Mouse (Mus musculus): ENCODE data around the gene Olfr1420. TPM values are rescaled to one million over a fixed set of nuclear protein-coding genes. Genes with fewer than 3 reads are reported as not detected.
"Not testable (repeated sequence)": the region's sequence is repeated elsewhere in the genome, so short reads cannot be mapped to it uniquely, and the experiment has no call there.

The Olfr1420 gene
- polyA plus RNA-seq, 1 experiment from 2014 or later = not detected

- ATAC-seq (ENCODE audit: insufficient read depth) = no peak
- Histone ChIP-seq H3K9me3 (ENCODE audit: low read depth, low read length) (no peaks in the 10 kb centered on the region), H3K9ac (no peak overlapping the region), H3K36me3 (ENCODE audit: insufficient read depth) (peaks cover 30% of the 10 kb centered on the region), H3K4me3 (ENCODE audit: low read depth, low read length) (no peak overlapping the region), H3K4me1 (ENCODE audit: insufficient read depth) (peaks cover 9% of the 10 kb centered on the region), H3K27me3 (ENCODE audit: insufficient read depth, low read length) (no peaks in the 10 kb centered on the region), H3K4me2 (no peak overlapping the region), H3K27ac (ENCODE audit: low read depth) (no peak overlapping the region)
- no peak for TF ChIP-seq CTCF (IDR thresholded peaks at IDR 0.05; ENCODE audit: low read depth)
- peak; percentile 92 for DNase-seq
- 12% methylated on average over 2 of the region's 2 CpGs for WGBS
Observed at GRCm38 (mm10) chr19:11915804-11916203, 29.4 kb downstream of the Olfr1420 start.

GRCm38 (mm10) chr19:11922068-11922467 is 35.7 kb downstream of the Olfr1420 start:
- 97% methylated on average over 1 of the region's 1 CpGs for WGBS
- TF ChIP-seq CTCF (IDR thresholded peaks at IDR 0.05; ENCODE audit: low read depth) = no peak
- Histone ChIP-seq H3K9me3 (ENCODE audit: low read depth, low read length) (no peaks in the 10 kb centered on the region), H3K4me1 (ENCODE audit: insufficient read depth) (no peaks in the 10 kb centered on the region), H3K36me3 (ENCODE audit: insufficient read depth) (peaks cover 63% of the 10 kb centered on the region), H3K4me2 (no peak overlapping the region), H3K27me3 (ENCODE audit: insufficient read depth, low read length) (no peaks in the 10 kb centered on the region), H3K4me3 (ENCODE audit: low read depth, low read length) (no peak overlapping the region), H3K27ac (ENCODE audit: low read depth) (no peak overlapping the region), H3K9ac (no peak overlapping the region)
- no peak for ATAC-seq (ENCODE audit: insufficient read depth)
- no peak for DNase-seq

- ATAC-seq (ENCODE audit: insufficient read depth) = not testable (repeated sequence)
Observed at GRCm38 (mm10) chr19:11922515-11922914, 36.1 kb downstream of the Olfr1420 start.

GRCm38 (mm10) chr19:11926380-11926779 is 40.0 kb downstream of the Olfr1420 start:
- no peak overlapping the region for H3K4me3 ChIP-seq (ENCODE audit: low read depth, low read length)
- H3K9ac ChIP-seq = no peak overlapping the region
- H3K27ac ChIP-seq (ENCODE audit: low read depth) = no peak overlapping the region
- 91% methylated on average over 2 of the region's 2 CpGs for WGBS
- no peaks in the 10 kb centered on the region for H3K27me3 ChIP-seq (ENCODE audit: insufficient read depth, low read length)
- H3K9me3 ChIP-seq (ENCODE audit: low read depth, low read length) = no peaks in the 10 kb centered on the region
- ATAC-seq (ENCODE audit: insufficient read depth) (no peak), DNase-seq (no peak)
- no peak for TF ChIP-seq CTCF (IDR thresholded peaks at IDR 0.05; ENCODE audit: low read depth)
- no peaks in the 10 kb centered on the region for H3K4me1 ChIP-seq (ENCODE audit: insufficient read depth)
- H3K36me3 ChIP-seq (ENCODE audit: insufficient read depth) = peaks cover 85% of the 10 kb centered on the region
- H3K4me2 ChIP-seq = no peak overlapping the region

More at GRCm38 (mm10) chr19:11922515-11922914, 36.1 kb downstream of the Olfr1420 start:
- WGBS = 93% methylated on average over 2 of the region's 2 CpGs
- not testable (repeated sequence) for H3K27ac ChIP-seq (ENCODE audit: low read depth); H3K4me3 ChIP-seq (ENCODE audit: low read depth, low read length); H3K9me3 ChIP-seq (ENCODE audit: low read depth, low read length); H3K9ac ChIP-seq; DNase-seq; H3K4me1 ChIP-seq (ENCODE audit: insufficient read depth); H3K27me3 ChIP-seq (ENCODE audit: insufficient read depth, low read length); H3K4me2 ChIP-seq
- peaks cover 67% of the 10 kb centered on the region for H3K36me3 ChIP-seq (ENCODE audit: insufficient read depth)

- TF ChIP-seq CTCF (IDR thresholded peaks at IDR 0.05; ENCODE audit: low read depth) = no peak
- Histone ChIP-seq H3K4me3 (ENCODE audit: low read depth, low read length) (no peak overlapping the region), H3K4me2 (no peak overlapping the region), H3K36me3 (ENCODE audit: insufficient read depth) (peaks cover 85% of the 10 kb centered on the region), H3K9ac (no peak overlapping the region), H3K27ac (ENCODE audit: low read depth) (no peak overlapping the region), H3K4me1 (ENCODE audit: insufficient read depth) (no peaks in the 10 kb centered on the region), H3K9me3 (ENCODE audit: low read depth, low read length) (no peaks in the 10 kb centered on the region), H3K27me3 (ENCODE audit: insufficient read depth, low read length) (no peaks in the 10 kb centered on the region)
- ATAC-seq (ENCODE audit: insufficient read depth) = 0 out of 2 replicates have a peak, but pooled peaks have one; percentile 31
- DNase-seq = no peak
- WGBS = 85% methylated on average over 4 of the region's 4 CpGs
Observed at GRCm38 (mm10) chr19:11928025-11928748, 41.8 kb downstream of the Olfr1420 start.

GRCm38 (mm10) chr19:11946460-11946859 is 60.1 kb downstream of the Olfr1420 start:
- not testable (repeated sequence) for H3K4me3 ChIP-seq (ENCODE audit: low read depth, low read length); ATAC-seq (ENCODE audit: insufficient read depth); H3K9me3 ChIP-seq (ENCODE audit: low read depth, low read length); H3K4me1 ChIP-seq (ENCODE audit: insufficient read depth); H3K4me2 ChIP-seq; H3K27me3 ChIP-seq (ENCODE audit: insufficient read depth, low read length); DNase-seq; H3K27ac ChIP-seq (ENCODE audit: low read depth); H3K9ac ChIP-seq
- WGBS = 95% methylated on average over 9 of the region's 9 CpGs
- peaks cover 39% of the 10 kb centered on the region for H3K36me3 ChIP-seq (ENCODE audit: insufficient read depth)

Small RNAs within 50 kb of the gene (microRNA-seq; reads per million reads assigned to microRNA genes)
- 4.8 reads per million, percentile 17 among the genes with 10 or more reads in this experiment for gene Mir6994 (ENCODE audit: borderline number of aligned reads)

Other genes starting within 250 kb of the Olfr1420 start
- gene Ms4a3, start 245.7 kb upstream of the Olfr1420 start, polyA plus RNA-seq (2014; fragmentation: Nextera tagmentation; extraction: Ambion mirVana) = not detected in 2 replicates
- not detected in 2 replicates for gene Oosp2, start 226.0 kb upstream of the Olfr1420 start, polyA plus RNA-seq (2014; fragmentation: Nextera tagmentation; extraction: Ambion mirVana)
- gene Oosp1, start 195.4 kb upstream of the Olfr1420 start, polyA plus RNA-seq (2014; fragmentation: Nextera tagmentation; extraction: Ambion mirVana) = not detected in 2 replicates
- gene Oosp3, start 189.5 kb upstream of the Olfr1420 start, polyA plus RNA-seq (2014; fragmentation: Nextera tagmentation; extraction: Ambion mirVana) = not detected in 2 replicates
- gene Gif, start 139.0 kb upstream of the Olfr1420 start, polyA plus RNA-seq (2014; fragmentation: Nextera tagmentation; extraction: Ambion mirVana) = 0.28 and 0.46 TPM in 2 replicates
- gene Mrpl16, start 116.2 kb upstream of the Olfr1420 start, polyA plus RNA-seq (2014; fragmentation: Nextera tagmentation; extraction: Ambion mirVana) = 51.0 and 56.9 TPM in 2 replicates
- gene Stx3, start 67.2 kb upstream of the Olfr1420 start, polyA plus RNA-seq (2014; fragmentation: Nextera tagmentation; extraction: Ambion mirVana) = 17.2 and 19.1 TPM in 2 replicates
- not detected in 2 replicates for gene Olfr1417, start 47.3 kb upstream of the Olfr1420 start, polyA plus RNA-seq (2014; fragmentation: Nextera tagmentation; extraction: Ambion mirVana)
- gene Olfr1418, start 25.5 kb upstream of the Olfr1420 start, polyA plus RNA-seq (2014; fragmentation: Nextera tagmentation; extraction: Ambion mirVana) = not detected in 2 replicates
- gene Olfr1419, start 11.5 kb upstream of the Olfr1420 start, polyA plus RNA-seq (2014; fragmentation: Nextera tagmentation; extraction: Ambion mirVana) = not detected in 2 replicates
- gene Patl1, start 25.8 kb downstream of the Olfr1420 start, polyA plus RNA-seq (2014; fragmentation: Nextera tagmentation; extraction: Ambion mirVana) = 25.9 TPM in 2 replicates
- gene Osbp, start 79.4 kb downstream of the Olfr1420 start, polyA plus RNA-seq (2014; fragmentation: Nextera tagmentation; extraction: Ambion mirVana) = 7.4 and 7.5 TPM in 2 replicates
- not detected in 2 replicates for gene Olfr1423, start 154.8 kb downstream of the Olfr1420 start, polyA plus RNA-seq (2014; fragmentation: Nextera tagmentation; extraction: Ambion mirVana)
- gene Olfr1424, start 176.1 kb downstream of the Olfr1420 start, polyA plus RNA-seq (2014; fragmentation: Nextera tagmentation; extraction: Ambion mirVana) = not detected in 2 replicates
- not detected in 2 replicates for gene Olfr1425, start 191.2 kb downstream of the Olfr1420 start, polyA plus RNA-seq (2014; fragmentation: Nextera tagmentation; extraction: Ambion mirVana)
- gene Olfr1426, start 205.4 kb downstream of the Olfr1420 start, polyA plus RNA-seq (2014; fragmentation: Nextera tagmentation; extraction: Ambion mirVana) = not detected in 2 replicates
- not detected in 2 replicates for gene Olfr1427, start 216.8 kb downstream of the Olfr1420 start, polyA plus RNA-seq (2014; fragmentation: Nextera tagmentation; extraction: Ambion mirVana)
- gene Olfr1428, start 229.3 kb downstream of the Olfr1420 start, polyA plus RNA-seq (2014; fragmentation: Nextera tagmentation; extraction: Ambion mirVana) = not detected in 2 replicates
- not detected in 2 replicates for gene Olfr76, start 236.6 kb downstream of the Olfr1420 start, polyA plus RNA-seq (2014; fragmentation: Nextera tagmentation; extraction: Ambion mirVana)